Mouse (Mus musculus) stomach, embryonic 14.5 days (tissue): ENCODE measurements around the gene Prune2. TPM values are rescaled to one million over a fixed set of nuclear protein-coding genes. Genes with fewer than 3 reads are reported as not detected.

Experiments
- ATAC-seq: fragments of 200-750 bp; cut with Nextera tagmentation; 2 replicates; pipeline ENCODE4 v1.8.0; 2017; ENCODE audit warnings: low read depth, moderate TSS enrichment; ENCODE audit not compliant: insufficient number of reproducible peaks, insufficient read depth, low FRiP score
- H3K27ac ChIP-seq: fragments of 300-500 bp; sonication (generic); 2 replicates; pipeline ENCODE4 v1.5.1; 2014; ENCODE audit warnings: mild to moderate bottlenecking, low read length, moderate library complexity, mixed read lengths
- H3K27me3 ChIP-seq: fragments of 300-500 bp; sonication (generic); 2 replicates; pipeline ENCODE4 v1.6.1; 2014; ENCODE audit warnings: low read length, control low read depth, mixed read lengths; ENCODE audit not compliant: control insufficient read depth, insufficient read depth
- H3K36me3 ChIP-seq: fragments of 300-500 bp; sonication (generic); 2 replicates; pipeline ENCODE4 v1.6.1; 2014; ENCODE audit warnings: mild to moderate bottlenecking, control low read depth, low read length, moderate library complexity, mixed read lengths; ENCODE audit not compliant: control insufficient read depth, insufficient read depth
- H3K4me1 ChIP-seq: fragments of 300-500 bp; sonication (generic); 2 replicates; pipeline ENCODE4 v1.6.1; 2014; ENCODE audit warnings: low read length, control low read depth, mixed read lengths; ENCODE audit not compliant: control insufficient read depth, insufficient read depth
- H3K4me2 ChIP-seq: fragments of 300-500 bp; sonication (generic); replicated peaks from 2 replicates; pipeline ENCODE4 v1.6.1; 2014; ENCODE audit warnings: low read depth, low read length, control low read depth
- H3K4me3 ChIP-seq: fragments of 300-500 bp; sonication (generic); 2 replicates; pipeline ENCODE4 v1.5.1; 2014; ENCODE audit warnings: low read depth, low read length, control low read depth
- H3K9ac ChIP-seq: fragments of 300-500 bp; sonication (generic); replicated peaks from 2 replicates; pipeline ENCODE4 v1.6.1; 2014; ENCODE audit warnings: low read depth, mild to moderate bottlenecking, control low read depth, low read length, moderate library complexity, mixed read lengths
- H3K9me3 ChIP-seq: fragments of 300-500 bp; sonication (generic); 2 replicates; pipeline ENCODE4 v1.6.1; 2016; ENCODE audit warnings: low read depth, low read length, control low read depth; ENCODE audit not compliant: control insufficient read depth
- WGBS: fragments of 180-500 bp; shearing (Covaris S2); extraction: QIAGEN DNeasy Blood & Tissue Kit; methylation state at CpG from one replicate; pipeline ENCODE4 v1.1.7; 2014; 5-methylcytosine and 5-hydroxymethylcytosine counted together
- polyA plus RNA-seq: library from polyadenylated mRNA; unstranded; fragments of >200 nt; fragmentation: Nextera tagmentation; extraction: Ambion mirVana; gene quantifications from 2 replicates; pipeline ENCODE4 v1.2.1, GENCODE M21; 2014

The Prune2 gene
- polyA plus RNA-seq = 2.8 and 3.0 TPM in 2 replicates

DNA sequence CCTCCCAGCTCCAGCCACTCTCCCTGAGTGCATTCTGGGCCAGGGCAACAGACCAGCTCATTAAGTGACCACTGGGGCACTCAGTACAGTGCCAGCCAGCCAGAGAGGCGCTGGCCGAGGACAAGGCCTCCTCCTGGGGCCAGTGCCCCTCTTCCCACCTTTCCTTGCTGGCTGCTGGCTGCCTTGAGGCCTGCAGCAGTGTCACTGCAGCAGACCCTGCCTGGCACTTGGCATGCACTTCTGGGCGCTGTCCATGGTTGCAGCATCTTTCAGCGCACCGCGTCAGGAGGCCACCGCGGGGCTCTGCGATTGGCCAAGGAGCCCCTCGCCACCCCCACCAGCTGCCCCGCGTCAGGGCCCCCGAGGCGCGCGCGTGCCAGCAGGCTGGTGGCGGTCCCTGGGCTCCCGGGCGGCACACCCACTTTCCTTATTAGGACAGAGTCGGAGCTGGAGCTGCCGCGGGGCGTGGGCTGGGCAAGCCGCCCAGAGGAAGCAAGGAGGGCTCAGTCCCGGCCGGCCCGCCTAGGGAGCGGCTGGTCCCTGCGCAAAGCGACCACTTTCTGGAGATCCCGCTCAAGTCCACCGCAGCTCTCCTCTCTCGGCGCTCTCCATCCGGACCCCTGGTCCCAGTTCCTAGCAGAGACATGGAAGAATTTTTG, at the start of gene Prune2:
Gene Prune2 (plus strand): TSS at position 506 of the 659 bp plus-strand sequence.
- Histone ChIP-seq H3K4me1 (peaks cover 7% of the 10 kb centered on the region; the same call in 1 of the 2 replicates), H3K9me3 (no peaks in the 10 kb centered on the region), H3K4me3 (peak within 1 kb of the TSS; percentile 29), H3K9ac (no peak within 1 kb of the TSS), H3K4me2 (peak within 1 kb of the TSS; percentile 70), H3K36me3 (no peaks in the 10 kb centered on the region), H3K27ac (no peak within 1 kb of the TSS), H3K27me3 (0 out of 2 replicates have a peak, but pooled peaks cover 7% of the 10 kb centered on the region)
- ATAC-seq = peak; percentile 92
- under 1% methylated on average over 36 of the region's 36 CpGs for WGBS

DNA sequence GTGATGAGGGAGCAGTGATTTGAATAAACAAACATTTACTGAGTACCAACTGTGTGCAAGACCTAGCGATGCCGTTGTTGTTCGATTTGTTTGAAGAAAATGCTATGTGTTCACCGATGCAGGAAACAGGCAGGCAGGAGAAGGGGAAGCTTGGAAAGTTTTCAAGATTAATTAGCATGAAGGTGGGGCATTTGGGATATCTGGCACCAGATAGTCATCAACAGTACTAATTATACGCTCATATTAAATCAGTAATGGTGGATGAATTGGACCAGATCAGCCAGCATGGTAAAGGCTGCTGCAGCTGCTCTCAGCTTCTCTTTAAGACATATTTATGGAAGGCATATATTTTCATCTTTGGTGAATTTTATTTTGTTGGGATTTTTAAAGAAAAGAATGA, 44.4 kb upstream of the Prune2 start:
- H3K36me3 ChIP-seq = no peaks in the 10 kb centered on the region
- H3K4me2 ChIP-seq = no peak overlapping the region
- H3K4me1 ChIP-seq = no peaks in the 10 kb centered on the region
- H3K4me3 ChIP-seq = no peak overlapping the region
- H3K27ac ChIP-seq = no peak overlapping the region
- WGBS = 83% methylated on average over 5 of the region's 5 CpGs
- no peak overlapping the region for H3K9ac ChIP-seq
- no peaks in the 10 kb centered on the region for H3K9me3 ChIP-seq
- H3K27me3 ChIP-seq = no peaks in the 10 kb centered on the region
- ATAC-seq = no peak

DNA sequence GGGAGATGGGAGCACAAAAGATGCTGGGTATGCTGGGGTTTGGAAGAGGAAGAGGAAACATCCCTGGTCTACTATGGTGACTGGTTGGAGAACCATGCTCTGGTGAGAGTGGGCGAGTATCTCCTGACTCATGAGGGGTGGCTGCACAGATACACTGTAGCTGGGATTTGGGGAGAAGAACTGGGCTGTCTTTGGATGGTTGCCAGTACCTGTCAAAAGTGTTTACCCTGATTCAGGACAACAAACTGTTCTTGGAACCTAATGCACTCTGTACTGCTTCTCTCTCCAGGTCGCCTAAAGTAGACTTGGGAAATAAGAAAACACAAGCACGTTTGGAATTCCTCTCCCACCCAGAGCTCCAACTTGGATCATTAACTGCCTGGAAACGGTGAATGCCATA, 31.4 kb upstream of the Prune2 start:
- 78% methylated on average over 4 of the region's 4 CpGs for WGBS
- no peaks in the 10 kb centered on the region for H3K36me3 ChIP-seq
- no peaks in the 10 kb centered on the region for H3K4me1 ChIP-seq
- H3K9me3 ChIP-seq = no peaks in the 10 kb centered on the region
- H3K4me3 ChIP-seq = no peak overlapping the region
- no peak overlapping the region for H3K9ac ChIP-seq
- ATAC-seq = no peak
- H3K27ac ChIP-seq = no peak overlapping the region
- H3K4me2 ChIP-seq = no peak overlapping the region
- no peaks in the 10 kb centered on the region for H3K27me3 ChIP-seq

DNA sequence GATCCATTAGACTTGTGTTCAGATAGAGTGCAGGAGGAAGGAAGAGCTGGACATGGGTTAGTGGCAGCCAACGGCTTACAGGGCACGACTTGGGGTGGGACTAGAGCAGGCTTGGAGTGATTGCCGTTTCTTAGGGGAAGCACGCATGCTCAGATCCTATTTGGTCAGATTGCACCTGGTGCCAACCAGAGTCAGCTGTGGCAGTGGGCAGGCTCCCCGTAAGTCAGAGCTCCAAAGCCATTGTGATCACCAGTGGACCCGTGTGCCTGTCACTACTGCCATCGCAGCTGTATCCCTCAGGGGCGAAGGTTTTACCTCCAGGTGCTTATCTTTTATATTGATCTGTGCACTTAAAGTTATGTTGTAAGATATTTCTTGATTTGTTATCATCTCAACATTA, 21.3 kb upstream of the Prune2 start:
- Histone ChIP-seq H3K9ac (no peak overlapping the region), H3K9me3 (no peaks in the 10 kb centered on the region), H3K4me2 (no peak overlapping the region), H3K36me3 (no peaks in the 10 kb centered on the region), H3K4me3 (no peak overlapping the region), H3K27me3 (no peaks in the 10 kb centered on the region), H3K27ac (no peak overlapping the region), H3K4me1 (no peaks in the 10 kb centered on the region)
- ATAC-seq = no peak
- WGBS = 82% methylated on average over 8 of the region's 8 CpGs

DNA sequence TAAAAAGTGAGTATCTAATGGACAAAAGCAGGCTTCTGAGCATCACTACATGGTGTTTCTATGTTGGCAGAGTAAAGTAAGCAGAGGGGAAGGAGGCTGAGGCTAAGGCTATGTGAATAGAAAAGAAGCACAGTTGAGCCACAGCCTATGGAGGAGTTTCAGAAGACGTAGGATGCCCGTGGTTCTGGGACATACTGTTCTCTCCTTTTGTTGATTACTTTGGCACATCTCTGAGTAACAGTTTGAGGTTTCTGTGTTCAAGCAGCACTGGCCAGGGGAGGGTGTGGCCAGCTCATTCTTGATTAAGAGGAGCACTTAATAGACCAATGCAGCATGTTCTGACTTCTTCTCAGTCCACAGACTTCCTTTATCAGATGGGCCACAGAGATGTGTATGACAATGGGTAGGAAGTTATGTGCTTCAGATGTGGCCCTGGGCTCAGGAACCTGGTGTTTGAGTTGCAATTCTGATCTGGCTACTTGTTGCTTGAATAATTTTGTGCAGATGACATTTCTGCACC, 7.1 kb upstream of the Prune2 start:
- H3K4me2 ChIP-seq = no peak overlapping the region
- no peaks in the 10 kb centered on the region for H3K4me1 ChIP-seq
- no peak overlapping the region for H3K9ac ChIP-seq
- no peak for ATAC-seq
- H3K36me3 ChIP-seq = no peaks in the 10 kb centered on the region
- H3K27me3 ChIP-seq = no peaks in the 10 kb centered on the region
- no peaks in the 10 kb centered on the region for H3K9me3 ChIP-seq
- H3K4me3 ChIP-seq = no peak overlapping the region
- no peak overlapping the region for H3K27ac ChIP-seq
- WGBS = 69% methylated on average over 2 of the region's 2 CpGs

DNA sequence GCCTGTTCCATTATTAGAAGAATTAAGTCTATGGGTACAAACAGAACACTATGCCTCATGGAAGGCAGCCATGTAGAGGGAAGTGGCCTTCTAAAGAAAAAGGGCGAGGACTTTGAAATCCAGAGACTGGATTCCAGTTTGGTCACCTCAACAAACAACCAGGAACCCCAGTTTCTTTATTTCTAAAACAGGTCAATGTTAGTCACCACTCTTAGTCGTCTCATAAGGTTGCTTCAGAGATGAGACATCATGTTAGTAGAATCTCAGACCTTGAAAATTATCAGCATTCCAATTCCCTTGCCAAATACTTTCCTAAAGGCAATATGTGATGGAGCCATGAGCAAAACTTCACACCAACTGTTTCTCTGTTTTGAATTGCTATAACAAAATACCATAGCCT, 6.6 kb upstream of the Prune2 start:
- Histone ChIP-seq H3K27me3 (no peaks in the 10 kb centered on the region), H3K4me2 (no peak overlapping the region), H3K9me3 (no peaks in the 10 kb centered on the region), H3K4me3 (no peak overlapping the region), H3K4me1 (no peaks in the 10 kb centered on the region), H3K27ac (no peak overlapping the region), H3K9ac (no peak overlapping the region), H3K36me3 (no peaks in the 10 kb centered on the region)
- WGBS = 78% methylated on average over 2 of the region's 2 CpGs
- ATAC-seq = no peak

DNA sequence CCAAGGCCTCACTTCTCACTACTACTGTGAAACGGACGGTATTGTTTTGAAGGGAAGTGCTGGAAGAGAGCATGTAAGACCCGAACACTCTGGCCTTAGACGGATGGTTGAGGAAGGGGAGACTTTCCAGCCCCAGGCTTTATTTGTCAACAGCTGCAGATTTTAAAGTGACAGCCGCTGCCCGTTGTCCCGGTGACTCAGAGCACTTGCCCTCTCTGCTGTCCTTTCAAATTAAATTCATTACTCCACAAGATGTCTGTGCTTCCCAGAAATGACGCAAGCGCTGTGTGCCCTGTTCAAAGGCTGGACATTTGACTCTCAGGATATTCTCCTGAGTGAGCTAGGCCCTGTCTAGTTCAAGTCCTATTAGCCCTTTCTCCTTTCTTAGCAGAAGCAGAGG, 5.9 kb upstream of the Prune2 start:
- H3K4me1 ChIP-seq = no peaks in the 10 kb centered on the region
- H3K9me3 ChIP-seq = no peaks in the 10 kb centered on the region
- no peak overlapping the region for H3K9ac ChIP-seq
- H3K4me2 ChIP-seq = no peak overlapping the region
- no peaks in the 10 kb centered on the region for H3K27me3 ChIP-seq
- H3K36me3 ChIP-seq = no peaks in the 10 kb centered on the region
- no peak for ATAC-seq
- H3K4me3 ChIP-seq = no peak overlapping the region
- H3K27ac ChIP-seq = no peak overlapping the region
- WGBS = 66% methylated on average over 9 of the region's 9 CpGs

DNA sequence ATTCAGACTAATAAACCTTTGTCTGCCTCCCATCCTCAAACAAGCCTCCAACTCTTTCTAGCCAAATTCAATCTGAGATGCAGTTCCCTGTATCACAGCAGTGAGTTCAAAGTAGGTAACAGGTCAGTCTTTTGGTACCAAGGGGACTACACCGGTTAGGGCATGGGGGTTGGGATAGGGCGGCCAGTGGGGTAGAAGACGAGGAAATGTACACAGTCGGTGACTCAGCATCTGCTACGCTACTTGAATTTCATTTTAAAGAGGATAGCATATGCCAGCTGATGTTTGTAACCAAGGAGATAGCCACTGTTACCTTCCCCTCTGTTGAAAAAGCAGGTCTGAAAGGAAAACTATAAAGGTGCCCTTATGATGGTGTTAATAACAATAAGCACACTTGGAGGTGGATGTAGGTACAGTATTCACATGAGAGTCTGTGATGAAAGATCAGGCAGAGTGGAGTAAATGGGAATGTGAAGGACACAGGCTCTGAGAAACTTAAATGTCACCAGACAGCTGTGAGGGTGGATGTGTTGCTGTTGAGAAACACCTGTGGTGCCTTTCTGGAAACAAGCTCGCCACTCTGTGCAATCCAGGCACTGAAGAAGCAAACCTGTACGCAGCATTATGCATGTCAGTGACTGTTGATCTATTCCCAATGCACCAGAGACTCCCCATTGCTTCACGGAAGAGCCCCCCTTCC, 5.1 kb upstream of the Prune2 start:
- Histone ChIP-seq H3K4me1 (no peaks in the 10 kb centered on the region), H3K4me3 (no peak overlapping the region), H3K36me3 (no peaks in the 10 kb centered on the region), H3K27me3 (no peaks in the 10 kb centered on the region), H3K9me3 (no peaks in the 10 kb centered on the region), H3K4me2 (no peak overlapping the region), H3K9ac (no peak overlapping the region), H3K27ac (no peak overlapping the region)
- ATAC-seq = no peak
- 75% methylated on average over 8 of the region's 8 CpGs for WGBS
